Mouse (Mus musculus): ENCODE results near the gene Palld. TPM values are rescaled to one million over a fixed set of nuclear protein-coding genes. Genes with fewer than 3 reads are reported as not detected.

The Palld gene
- total RNA-seq, 2 experiments from 2014 or later = 148 to 150 TPM

- no peak for DNase-seq
Measured at GRCm38 (mm10) chr8:61586529-61586928, 316.0 kb downstream of the Palld start.

GRCm38 (mm10) chr8:61585746-61586145 lies 316.7 kb downstream of the Palld start:
- no peak for DNase-seq

GRCm38 (mm10) chr8:61584714-61585383 lies 317.6 kb downstream of the Palld start:
- no peak for DNase-seq

- no peak for DNase-seq
Measured at GRCm38 (mm10) chr8:61582547-61582946, 319.9 kb downstream of the Palld start.

- DNase-seq = no peak
Measured at GRCm38 (mm10) chr8:61581259-61581658, 321.2 kb downstream of the Palld start.

GRCm38 (mm10) chr8:61579831-61580230 lies 322.7 kb downstream of the Palld start:
- no peak for DNase-seq

GRCm38 (mm10) chr8:61578754-61579153 lies 323.7 kb downstream of the Palld start:
- no peak for DNase-seq

- no peak for DNase-seq
Measured at GRCm38 (mm10) chr8:61575096-61575653, 327.3 kb downstream of the Palld start.

- no peak for DNase-seq
Measured at GRCm38 (mm10) chr8:61574526-61574925, 328.0 kb downstream of the Palld start.

GRCm38 (mm10) chr8:61573179-61573937 lies 329.1 kb downstream of the Palld start:
- no peak for DNase-seq

GRCm38 (mm10) chr8:61572697-61573096 lies 329.8 kb downstream of the Palld start:
- DNase-seq = no peak

- DNase-seq = no peak
Measured at GRCm38 (mm10) chr8:61570637-61571036, 331.9 kb downstream of the Palld start.

GRCm38 (mm10) chr8:61569721-61570120 lies 332.8 kb downstream of the Palld start:
- DNase-seq = no peak

GRCm38 (mm10) chr8:61569211-61569610 lies 333.3 kb downstream of the Palld start:
- DNase-seq = no peak

GRCm38 (mm10) chr8:61563378-61563777 lies 339.1 kb downstream of the Palld start:
- no peak for DNase-seq

GRCm38 (mm10) chr8:61562626-61563025 lies 339.9 kb downstream of the Palld start:
- no peak for DNase-seq

GRCm38 (mm10) chr8:61561220-61561619 lies 341.3 kb downstream of the Palld start:
- no peak for DNase-seq

GRCm38 (mm10) chr8:61559979-61560378 lies 342.5 kb downstream of the Palld start:
- no peak for DNase-seq

- DNase-seq = no peak
Measured at GRCm38 (mm10) chr8:61559450-61559849, 343.0 kb downstream of the Palld start.

- no peak for DNase-seq
Measured at GRCm38 (mm10) chr8:61558051-61558846, 344.2 kb downstream of the Palld start.

- DNase-seq = no peak
Measured at GRCm38 (mm10) chr8:61557036-61557435, 345.5 kb downstream of the Palld start.

GRCm38 (mm10) chr8:61556219-61556618 lies 346.3 kb downstream of the Palld start:
- no peak for DNase-seq

- DNase-seq = no peak
Measured at GRCm38 (mm10) chr8:61555343-61555742, 347.1 kb downstream of the Palld start.

All from gastrocnemius, postnatal 10 days (tissue).